Mouse (Mus musculus): ENCODE results near the gene Spef1.

DNA sequence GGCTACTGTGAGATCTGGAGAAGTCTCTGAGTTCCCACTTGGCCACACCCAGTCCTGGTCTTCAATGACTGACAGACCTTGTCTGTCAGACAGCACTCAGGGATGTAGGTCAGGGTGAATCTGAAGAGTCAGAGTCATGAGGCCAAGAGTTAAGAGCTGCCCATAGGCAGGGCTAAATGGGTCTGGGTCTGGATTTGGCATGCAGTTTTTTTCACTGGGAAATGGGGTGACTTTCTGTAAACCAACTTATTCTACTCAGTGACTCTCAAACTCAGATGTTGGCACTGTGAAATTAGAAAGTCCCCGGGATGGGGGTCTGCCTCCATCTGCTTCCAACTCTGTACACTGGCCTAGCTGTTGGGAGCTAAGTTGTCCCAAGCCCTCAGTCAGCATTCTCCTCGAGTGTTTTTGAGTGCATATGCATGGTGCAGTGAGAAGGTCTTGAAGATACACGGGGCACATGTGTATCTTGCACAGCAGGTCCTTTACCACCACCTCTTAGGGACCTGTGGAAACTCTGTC, 58.4 kb downstream of the Spef1 start:
- TF ChIP-seq POLR2A (IDR thresholded peaks at IDR 0.05; ENCODE audit: borderline replicate concordance, insufficient read depth, low read length), result no peak
- no peak for TF ChIP-seq CTCF (IDR thresholded peaks at IDR 0.05; ENCODE audit: borderline replicate concordance, insufficient read depth, low read depth, low read length)

Data from cerebellum, adult 2 months (tissue).